Mouse (Mus musculus): ENCODE data around the gene Zfp831. TPM values are rescaled to one million over a fixed set of nuclear protein-coding genes. Genes with fewer than 3 reads are reported as not detected.
A peak's percentile ranks its signal among the peaks of the same experiment; 100 is the strongest.

Zfp831 gene
- polyA plus RNA-seq, 1 experiment from 2014 or later, result not detected

DNA sequence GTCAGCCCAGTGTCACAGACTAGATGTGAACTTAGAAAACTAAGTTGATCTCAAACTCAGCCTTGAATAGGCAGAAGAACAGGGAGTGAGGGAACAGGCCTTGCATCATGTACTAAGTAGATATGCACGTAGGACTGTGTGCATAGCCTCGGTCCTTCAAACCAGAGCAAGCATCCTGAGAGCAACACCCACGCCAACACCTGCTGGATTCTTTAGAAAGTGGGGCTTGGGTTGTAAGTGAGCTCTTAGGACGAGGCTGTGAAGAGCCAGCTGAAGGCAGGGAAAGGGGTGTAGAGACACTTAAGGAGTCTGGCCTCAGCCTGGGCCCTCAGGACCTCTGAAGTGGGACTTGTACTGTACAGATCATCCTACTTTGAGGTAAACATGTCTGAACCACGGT is 12.0 kb downstream of the Zfp831 start:
- H3K9ac ChIP-seq (replicated peaks; ENCODE audit: low read length), result no peak overlapping the region
- H3K27me3 ChIP-seq (ENCODE audit: control insufficient read depth, insufficient read depth, low read length), result no peaks in the 10 kb centered on the region
- no peak overlapping the region for H3K27ac ChIP-seq (replicated peaks; ENCODE audit: low read depth, low read length)
- WGBS, result 85% methylated on average over 5 of the region's 5 CpGs
- H3K4me1 ChIP-seq (ENCODE audit: control insufficient read depth, insufficient read depth, low read length), result no peaks in the 10 kb centered on the region
- no peak overlapping the region for H3K4me2 ChIP-seq (ENCODE audit: low read depth, low read length)
- ATAC-seq (replicated peaks; ENCODE audit: insufficient number of reproducible peaks, low FRiP score, low TSS enrichment, low read depth) (no peak), DNase-seq (ENCODE audit: low spot score) (no peak)
- no peaks in the 10 kb centered on the region for H3K9me3 ChIP-seq (replicated peaks; ENCODE audit: control insufficient read depth, low read length)
- H3K4me3 ChIP-seq (ENCODE audit: low read depth, low read length), result no peak overlapping the region
- H3K36me3 ChIP-seq (replicated peaks; ENCODE audit: control insufficient read depth, insufficient read depth, low read depth, low read length), result no peaks in the 10 kb centered on the region

DNA sequence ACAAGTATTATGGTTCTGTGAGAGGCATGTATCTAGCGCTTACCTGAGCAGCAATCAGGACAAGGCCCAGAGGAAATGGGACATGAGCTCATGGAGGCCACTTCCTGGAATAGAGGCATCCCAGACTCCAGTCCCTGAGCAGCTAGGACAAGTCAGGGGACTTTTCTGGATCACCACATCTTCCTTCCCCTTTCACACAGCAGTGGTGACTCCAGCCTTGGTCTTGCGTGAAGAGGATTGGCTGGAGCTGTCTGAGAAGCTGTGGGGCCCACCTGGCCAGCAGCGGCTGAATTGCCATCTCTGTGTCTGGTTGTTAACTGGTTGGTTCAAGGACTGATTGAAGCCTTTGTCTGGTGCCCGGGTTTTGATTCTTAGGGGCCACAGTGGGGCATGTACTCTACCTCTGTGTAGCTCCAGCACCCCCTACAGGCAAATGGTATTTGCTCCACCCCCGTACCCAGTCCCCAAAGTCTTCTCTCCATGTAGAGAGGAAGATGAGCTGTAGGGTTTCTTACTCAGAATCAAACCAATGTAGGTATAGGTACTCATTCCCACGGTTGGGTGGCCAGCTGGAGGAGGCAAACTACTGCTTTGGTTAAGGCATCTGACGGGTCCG is 15.0 kb downstream of the Zfp831 start:
- DNase-seq (ENCODE audit: low spot score) (no peak), ATAC-seq (replicated peaks; ENCODE audit: insufficient number of reproducible peaks, low FRiP score, low TSS enrichment, low read depth) (no peak)
- H3K4me2 ChIP-seq (ENCODE audit: low read depth, low read length), result no peak overlapping the region
- no peaks in the 10 kb centered on the region for H3K36me3 ChIP-seq (replicated peaks; ENCODE audit: control insufficient read depth, insufficient read depth, low read depth, low read length)
- H3K27me3 ChIP-seq (ENCODE audit: control insufficient read depth, insufficient read depth, low read length), result no peaks in the 10 kb centered on the region
- H3K9me3 ChIP-seq (replicated peaks; ENCODE audit: control insufficient read depth, low read length), result no peaks in the 10 kb centered on the region
- no peaks in the 10 kb centered on the region for H3K4me1 ChIP-seq (ENCODE audit: control insufficient read depth, insufficient read depth, low read length)
- H3K4me3 ChIP-seq (ENCODE audit: low read depth, low read length), result no peak overlapping the region
- H3K9ac ChIP-seq (replicated peaks; ENCODE audit: low read length), result no peak overlapping the region
- WGBS, result 79% methylated on average over 8 of the region's 8 CpGs
- no peak overlapping the region for H3K27ac ChIP-seq (replicated peaks; ENCODE audit: low read depth, low read length)

DNA sequence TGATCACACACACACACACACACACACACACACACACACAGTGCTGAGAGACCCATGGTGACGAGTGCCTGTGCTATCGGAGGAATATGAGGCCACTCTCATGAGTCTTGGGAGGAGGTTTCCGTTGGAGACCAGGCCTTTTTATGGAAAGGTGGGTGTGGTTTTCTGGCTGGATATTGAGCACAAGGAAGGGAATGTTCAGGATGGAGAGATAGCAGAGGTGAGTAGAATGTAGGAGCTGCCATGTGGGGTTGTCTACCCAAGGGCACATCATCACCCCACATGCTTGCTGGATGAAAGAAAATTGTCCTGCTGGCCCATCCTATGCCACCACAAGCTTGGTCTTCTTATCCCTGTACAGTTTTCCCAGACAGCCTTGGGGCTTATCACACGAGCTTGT is 16.5 kb downstream of the Zfp831 start:
- no peak overlapping the region for H3K9ac ChIP-seq (replicated peaks; ENCODE audit: low read length)
- H3K36me3 ChIP-seq (replicated peaks; ENCODE audit: control insufficient read depth, insufficient read depth, low read depth, low read length), result no peaks in the 10 kb centered on the region
- H3K27me3 ChIP-seq (ENCODE audit: control insufficient read depth, insufficient read depth, low read length), result no peaks in the 10 kb centered on the region
- no peak overlapping the region for H3K4me2 ChIP-seq (ENCODE audit: low read depth, low read length)
- H3K9me3 ChIP-seq (replicated peaks; ENCODE audit: control insufficient read depth, low read length), result no peaks in the 10 kb centered on the region
- H3K27ac ChIP-seq (replicated peaks; ENCODE audit: low read depth, low read length), result no peak overlapping the region
- no peaks in the 10 kb centered on the region for H3K4me1 ChIP-seq (ENCODE audit: control insufficient read depth, insufficient read depth, low read length)
- ATAC-seq (replicated peaks; ENCODE audit: insufficient number of reproducible peaks, low FRiP score, low TSS enrichment, low read depth) (no peak), DNase-seq (ENCODE audit: low spot score) (no peak)
- WGBS, result 85% methylated on average over 4 of the region's 4 CpGs
- no peak overlapping the region for H3K4me3 ChIP-seq (ENCODE audit: low read depth, low read length)

DNA sequence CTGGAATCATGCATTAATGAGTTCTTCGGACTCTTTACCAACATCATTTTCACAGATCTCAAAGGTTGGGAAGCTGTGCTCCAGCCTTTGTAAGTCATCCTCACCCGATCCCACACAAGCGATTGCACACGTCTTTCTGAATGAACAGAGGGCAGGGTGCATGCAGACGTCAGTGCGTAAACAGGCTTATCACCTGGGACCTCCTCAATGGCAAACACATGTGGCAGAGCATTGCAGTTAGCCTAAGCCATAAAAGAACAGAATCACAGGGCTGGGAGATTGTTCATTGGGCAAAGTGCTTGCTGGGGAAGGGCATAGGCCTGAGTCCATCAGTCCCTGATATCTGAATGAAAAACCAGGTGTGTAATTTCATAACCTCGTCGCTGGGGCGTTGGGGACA is 17.0 kb downstream of the Zfp831 start:
- no peaks in the 10 kb centered on the region for H3K36me3 ChIP-seq (replicated peaks; ENCODE audit: control insufficient read depth, insufficient read depth, low read depth, low read length)
- no peak overlapping the region for H3K4me3 ChIP-seq (ENCODE audit: low read depth, low read length)
- no peaks in the 10 kb centered on the region for H3K4me1 ChIP-seq (ENCODE audit: control insufficient read depth, insufficient read depth, low read length)
- no peak overlapping the region for H3K27ac ChIP-seq (replicated peaks; ENCODE audit: low read depth, low read length)
- DNase-seq (ENCODE audit: low spot score) (no peak), ATAC-seq (replicated peaks; ENCODE audit: insufficient number of reproducible peaks, low FRiP score, low TSS enrichment, low read depth) (no peak)
- no peaks in the 10 kb centered on the region for H3K27me3 ChIP-seq (ENCODE audit: control insufficient read depth, insufficient read depth, low read length)
- WGBS, result 74% methylated on average over 9 of the region's 9 CpGs
- no peak overlapping the region for H3K9ac ChIP-seq (replicated peaks; ENCODE audit: low read length)
- no peak overlapping the region for H3K4me2 ChIP-seq (ENCODE audit: low read depth, low read length)
- H3K9me3 ChIP-seq (replicated peaks; ENCODE audit: control insufficient read depth, low read length), result no peaks in the 10 kb centered on the region

DNA sequence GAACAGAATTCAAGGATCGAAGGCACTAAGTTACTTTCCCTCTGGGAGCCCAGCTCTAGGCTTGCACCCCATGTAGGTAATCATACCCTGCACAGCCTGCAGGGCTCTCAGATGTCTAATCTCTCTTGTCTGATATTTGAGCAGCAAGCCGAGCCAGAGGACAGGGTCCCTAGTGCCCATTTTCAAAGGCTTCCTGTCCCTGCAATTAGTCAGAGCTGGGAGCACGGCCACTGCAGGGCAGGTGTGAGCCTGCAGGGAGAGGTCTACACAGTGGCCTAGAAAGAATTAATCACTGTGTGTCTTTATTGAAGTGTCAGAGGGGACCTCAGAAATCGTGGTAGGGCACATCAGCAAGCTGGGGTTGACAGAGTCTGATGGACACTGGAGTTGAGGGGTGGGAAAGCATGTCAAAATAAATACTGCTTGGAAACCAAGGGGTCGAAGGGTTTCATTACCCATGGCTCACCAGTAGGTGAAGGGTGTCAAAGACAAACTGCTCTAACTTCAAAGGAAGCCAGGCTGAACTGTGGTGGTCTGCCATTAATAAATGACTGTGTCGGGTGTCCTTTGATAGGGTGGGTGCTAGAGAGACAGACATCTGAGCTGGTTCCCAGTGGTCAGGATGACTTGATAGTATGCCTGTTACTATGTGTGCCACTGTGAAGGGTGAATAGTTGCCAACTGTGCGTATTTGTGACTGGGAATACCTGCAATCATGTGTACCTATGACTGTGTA is 18.3 kb downstream of the Zfp831 start:
- ATAC-seq (replicated peaks; ENCODE audit: insufficient number of reproducible peaks, low FRiP score, low TSS enrichment, low read depth) (peak; percentile 73), DNase-seq (ENCODE audit: low spot score) (peak; percentile 10)
- Histone ChIP-seq H3K4me2 (ENCODE audit: low read depth, low read length) (no peak overlapping the region), H3K4me1 (ENCODE audit: control insufficient read depth, insufficient read depth, low read length) (no peaks in the 10 kb centered on the region), H3K4me3 (ENCODE audit: low read depth, low read length) (no peak overlapping the region), H3K27me3 (ENCODE audit: control insufficient read depth, insufficient read depth, low read length) (no peaks in the 10 kb centered on the region), H3K36me3 (replicated peaks; ENCODE audit: control insufficient read depth, insufficient read depth, low read depth, low read length) (no peaks in the 10 kb centered on the region), H3K27ac (replicated peaks; ENCODE audit: low read depth, low read length) (no peak overlapping the region), H3K9ac (replicated peaks; ENCODE audit: low read length) (no peak overlapping the region), H3K9me3 (replicated peaks; ENCODE audit: control insufficient read depth, low read length) (no peaks in the 10 kb centered on the region)
- 40% methylated on average over 7 of the region's 7 CpGs for WGBS

DNA sequence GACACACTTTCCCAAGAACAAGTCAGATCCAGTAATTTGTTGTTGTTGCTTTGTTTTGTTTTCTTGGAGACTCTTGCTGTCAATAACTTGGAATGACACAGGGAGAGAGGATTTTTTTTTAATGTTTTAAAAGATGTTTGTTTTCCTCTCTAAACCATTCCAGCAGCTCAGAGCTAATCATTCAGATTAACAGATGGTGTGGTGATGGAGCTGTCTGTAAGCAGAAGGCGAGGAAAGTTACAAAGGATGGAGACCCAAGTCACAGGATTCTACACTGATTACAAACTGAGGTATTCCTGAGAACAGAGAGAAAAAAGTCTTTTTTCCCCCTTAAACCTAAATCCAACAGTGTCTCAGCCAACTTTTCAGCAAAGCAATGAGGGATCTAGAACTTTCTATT is 19.3 kb downstream of the Zfp831 start:
- H3K27me3 ChIP-seq (ENCODE audit: control insufficient read depth, insufficient read depth, low read length), result no peaks in the 10 kb centered on the region
- 88% methylated on average over 1 of the region's 1 CpGs for WGBS
- no peak for ATAC-seq (replicated peaks; ENCODE audit: insufficient number of reproducible peaks, low FRiP score, low TSS enrichment, low read depth)

DNA sequence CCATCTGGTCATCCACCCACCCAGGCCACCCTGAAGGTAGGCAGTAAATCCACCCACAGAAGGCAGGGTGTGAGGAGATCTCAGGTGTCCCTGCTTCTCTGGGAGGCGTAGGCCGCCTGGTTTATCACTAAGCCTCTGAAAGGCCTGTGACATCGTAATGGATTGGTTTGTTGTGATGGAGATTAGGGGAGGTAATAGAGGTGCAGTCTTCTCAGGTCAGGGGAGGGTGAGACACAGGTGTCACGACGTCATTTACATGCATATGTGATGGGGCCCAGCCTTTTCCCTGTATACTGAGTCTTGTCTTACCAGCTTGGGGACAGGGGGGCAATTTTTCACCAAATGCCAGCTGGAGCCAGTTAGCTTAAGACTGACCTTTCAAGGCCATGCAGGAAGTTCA is 22.1 kb downstream of the Zfp831 start:
- Histone ChIP-seq H3K9me3 (replicated peaks; ENCODE audit: control insufficient read depth, low read length) (no peaks in the 10 kb centered on the region), H3K9ac (replicated peaks; ENCODE audit: low read length) (no peak overlapping the region), H3K4me1 (ENCODE audit: control insufficient read depth, insufficient read depth, low read length) (no peaks in the 10 kb centered on the region), H3K27me3 (ENCODE audit: control insufficient read depth, insufficient read depth, low read length) (no peaks in the 10 kb centered on the region), H3K27ac (replicated peaks; ENCODE audit: low read depth, low read length) (no peak overlapping the region), H3K4me2 (ENCODE audit: low read depth, low read length) (no peak overlapping the region), H3K4me3 (ENCODE audit: low read depth, low read length) (no peak overlapping the region), H3K36me3 (replicated peaks; ENCODE audit: control insufficient read depth, insufficient read depth, low read depth, low read length) (no peaks in the 10 kb centered on the region)
- no peak for DNase-seq (ENCODE audit: low spot score)
- ATAC-seq (replicated peaks; ENCODE audit: insufficient number of reproducible peaks, low FRiP score, low TSS enrichment, low read depth), result no peak
- 36% methylated on average over 5 of the region's 5 CpGs for WGBS

More for the DNA sequence above, 19.3 kb downstream of the Zfp831 start:
- no peaks in the 10 kb centered on the region for H3K9me3 ChIP-seq (replicated peaks; ENCODE audit: control insufficient read depth, low read length)
- H3K9ac ChIP-seq (replicated peaks; ENCODE audit: low read length), result no peak overlapping the region
- H3K4me3 ChIP-seq (ENCODE audit: low read depth, low read length), result no peak overlapping the region
- no peak overlapping the region for H3K4me2 ChIP-seq (ENCODE audit: low read depth, low read length)
- DNase-seq (ENCODE audit: low spot score), result no peak
- H3K36me3 ChIP-seq (replicated peaks; ENCODE audit: control insufficient read depth, insufficient read depth, low read depth, low read length), result no peaks in the 10 kb centered on the region
- H3K27ac ChIP-seq (replicated peaks; ENCODE audit: low read depth, low read length), result no peak overlapping the region
- no peaks in the 10 kb centered on the region for H3K4me1 ChIP-seq (ENCODE audit: control insufficient read depth, insufficient read depth, low read length)

DNA sequence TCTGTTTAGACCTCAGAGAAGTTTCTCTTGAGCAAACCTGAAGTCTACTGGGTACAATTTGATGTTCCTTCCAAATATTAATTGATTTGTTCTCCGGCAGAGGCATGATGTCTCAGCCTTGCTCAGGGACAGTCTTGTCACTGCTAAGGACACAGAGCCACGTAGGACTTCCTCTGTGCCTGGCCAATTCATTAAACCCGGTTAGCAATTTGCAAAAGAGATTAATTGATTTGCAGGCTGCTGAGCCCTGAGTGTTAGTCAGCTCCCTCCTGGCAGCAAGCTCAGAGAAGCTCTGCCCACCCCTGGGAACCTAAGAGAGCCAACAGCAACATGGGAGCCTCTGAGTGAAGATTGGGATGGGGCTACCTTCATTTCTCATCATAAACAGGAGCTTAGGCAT is 25.5 kb downstream of the Zfp831 start:
- H3K27ac ChIP-seq (replicated peaks; ENCODE audit: low read depth, low read length), result no peak overlapping the region
- H3K27me3 ChIP-seq (ENCODE audit: control insufficient read depth, insufficient read depth, low read length), result no peaks in the 10 kb centered on the region
- H3K9ac ChIP-seq (replicated peaks; ENCODE audit: low read length), result no peak overlapping the region
- no peaks in the 10 kb centered on the region for H3K9me3 ChIP-seq (replicated peaks; ENCODE audit: control insufficient read depth, low read length)
- DNase-seq (ENCODE audit: low spot score) (no peak), ATAC-seq (replicated peaks; ENCODE audit: insufficient number of reproducible peaks, low FRiP score, low TSS enrichment, low read depth) (no peak)
- H3K36me3 ChIP-seq (replicated peaks; ENCODE audit: control insufficient read depth, insufficient read depth, low read depth, low read length), result no peaks in the 10 kb centered on the region
- H3K4me3 ChIP-seq (ENCODE audit: low read depth, low read length), result no peak overlapping the region
- H3K4me1 ChIP-seq (ENCODE audit: control insufficient read depth, insufficient read depth, low read length), result no peaks in the 10 kb centered on the region
- H3K4me2 ChIP-seq (ENCODE audit: low read depth, low read length), result no peak overlapping the region
- WGBS, result 73% methylated on average over 3 of the region's 3 CpGs

All from embryonic facial prominence, embryonic 11.5 days (tissue).